Mouse (Mus musculus): Measurements from ENCODE around the gene Agbl1. TPM values are rescaled to one million over a fixed set of nuclear protein-coding genes. Genes with fewer than 3 reads are reported as not detected.

Gene Agbl1
- total RNA-seq, 2 experiments from 2014 or later, result 11.6 to 38.5 TPM

DNA sequence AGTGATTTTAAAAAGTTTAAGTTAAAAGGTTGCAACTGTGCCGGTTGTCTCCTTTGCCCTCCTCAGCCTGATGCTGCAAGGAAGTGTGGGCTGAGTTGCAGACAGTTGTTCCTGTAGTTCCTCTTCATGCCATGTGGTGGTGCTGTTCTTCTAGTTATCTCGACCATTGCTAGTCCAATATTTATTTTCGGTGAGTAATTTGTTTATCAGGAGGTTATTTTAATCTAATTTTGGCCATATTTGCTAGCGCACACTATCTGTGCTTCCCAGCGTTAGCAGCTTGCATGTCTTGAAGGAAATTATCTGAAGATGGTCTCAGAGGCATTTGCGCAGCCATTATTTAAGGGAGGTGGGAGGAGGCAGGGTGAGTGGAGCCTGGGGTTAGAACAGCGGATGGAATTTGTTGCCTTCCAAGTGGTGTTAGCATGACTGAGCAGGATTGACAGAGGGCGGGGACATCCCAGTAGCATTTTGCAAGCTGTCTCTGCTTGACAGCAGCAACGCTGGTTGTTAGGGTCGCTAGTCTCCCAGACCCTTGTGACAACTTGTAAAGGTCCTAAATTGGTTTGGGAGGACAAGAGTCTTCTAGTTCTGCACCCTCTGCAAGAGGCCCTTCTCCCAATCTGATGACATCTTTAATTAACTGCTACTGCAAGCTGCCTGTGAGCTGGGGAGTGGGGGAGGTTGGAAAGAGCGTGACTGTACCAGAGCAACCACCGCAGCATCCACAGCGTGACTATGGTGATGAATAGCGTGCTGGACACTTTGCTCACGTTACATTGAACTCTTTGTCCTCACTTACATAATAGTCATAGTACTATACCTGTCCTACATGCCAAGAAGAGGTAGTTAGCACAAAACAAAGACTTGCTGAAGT, 163.5 kb downstream of the Agbl1 start:
- TF ChIP-seq CTCF (IDR thresholded peaks at IDR 0.05), result peak; percentile 85
- intact Hi-C loops (cut with DNase I), result loop anchor here (5.0 kb wide), 1 partner anchor 549 kb away; no protein-coding TSS in a partner anchor
- H3K27ac ChIP-seq, result peak overlapping the region; percentile 16; the same call in 1 of the 2 replicates
- DNase-seq, result peak; percentile 41
- peak overlapping the region; percentile 66 for H3K4me3 ChIP-seq

DNA sequence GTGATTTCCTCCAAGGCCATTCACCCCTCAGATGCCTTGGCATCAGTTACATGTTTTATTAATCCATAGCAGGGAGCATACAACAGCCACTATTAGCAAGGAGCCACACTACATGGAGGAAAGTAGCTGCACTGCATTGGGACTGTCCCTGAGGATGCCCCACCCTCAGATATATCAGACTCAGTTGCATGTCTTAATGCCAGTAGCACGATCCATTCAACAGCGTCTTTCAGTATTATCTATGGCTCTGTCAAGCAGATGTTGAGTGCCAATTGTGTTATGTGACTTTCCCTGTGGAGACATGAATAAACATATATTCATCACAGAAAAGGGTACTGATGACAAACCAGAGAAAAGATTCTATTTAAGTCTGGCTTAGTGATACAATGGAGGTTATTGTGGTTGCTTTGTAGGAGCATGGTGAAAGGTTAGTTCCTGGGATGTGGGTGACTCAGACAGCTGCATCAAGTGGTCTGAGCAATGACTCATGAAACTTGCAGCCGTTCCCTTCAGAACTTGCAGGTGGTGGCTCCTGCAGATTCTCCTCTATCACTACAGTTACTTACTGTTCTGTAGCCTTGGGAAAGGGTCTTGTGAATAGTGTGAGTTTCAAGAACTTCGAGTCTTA, 178.4 kb downstream of the Agbl1 start:
- no peak overlapping the region for H3K27ac ChIP-seq
- no peak overlapping the region for H3K4me3 ChIP-seq
- intact Hi-C loops (cut with DNase I), result no loop called here
- DNase-seq, result no peak
- no peak for TF ChIP-seq CTCF (IDR thresholded peaks at IDR 0.05)

GRCm38 (mm10) chr7:76409020-76409419, 179.3 kb downstream of the Agbl1 start:
- no peak overlapping the region for H3K27ac ChIP-seq
- TF ChIP-seq CTCF (IDR thresholded peaks at IDR 0.05), result no peak
- no peak for DNase-seq
- intact Hi-C loops (cut with DNase I), result no loop called here
- no peak overlapping the region for H3K4me3 ChIP-seq

DNA sequence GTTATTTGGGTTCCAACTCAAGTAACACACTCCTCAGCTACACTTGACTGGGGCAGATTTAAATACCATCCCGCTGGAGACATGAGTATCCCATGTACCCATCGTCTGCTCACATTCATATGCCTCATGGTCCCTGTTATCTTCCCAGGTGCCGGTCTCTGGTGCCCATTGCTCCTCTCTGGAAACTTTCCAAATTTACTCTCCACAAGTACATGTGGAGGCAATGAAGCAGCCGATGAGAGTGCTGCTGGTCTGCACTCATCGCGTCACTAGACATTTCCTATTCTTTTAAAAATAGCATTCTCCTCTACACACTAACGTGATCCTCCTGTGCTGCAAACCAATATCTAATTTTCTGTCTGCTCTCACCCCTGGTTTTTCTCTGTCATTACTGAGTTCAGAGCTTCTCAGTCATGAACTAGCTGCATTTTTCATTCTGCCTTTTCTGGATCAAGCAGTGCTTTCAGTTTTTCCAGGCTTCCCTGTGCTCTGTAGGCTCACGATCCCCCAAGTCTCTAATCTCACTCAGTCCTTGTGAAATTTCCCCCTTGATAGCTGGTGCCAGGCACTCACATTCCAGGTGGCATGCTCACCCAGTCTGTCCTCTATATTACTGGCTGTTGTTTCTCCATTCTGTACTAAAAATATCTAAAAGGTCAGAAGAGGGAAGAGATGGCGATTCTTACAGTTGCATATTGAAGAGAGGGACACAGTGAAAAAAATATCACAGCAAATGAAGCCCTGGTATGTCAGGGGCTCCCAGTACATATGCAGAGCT, 180.9 kb downstream of the Agbl1 start:
- Histone ChIP-seq H3K4me3 (peak overlapping the region; percentile 3; the same call in 1 of the 2 replicates), H3K27ac (peak overlapping the region; percentile 62; the same call in 1 of the 2 replicates)
- no peak for TF ChIP-seq CTCF (IDR thresholded peaks at IDR 0.05)
- intact Hi-C loops (cut with DNase I), result no loop called here
- no peak for DNase-seq

DNA sequence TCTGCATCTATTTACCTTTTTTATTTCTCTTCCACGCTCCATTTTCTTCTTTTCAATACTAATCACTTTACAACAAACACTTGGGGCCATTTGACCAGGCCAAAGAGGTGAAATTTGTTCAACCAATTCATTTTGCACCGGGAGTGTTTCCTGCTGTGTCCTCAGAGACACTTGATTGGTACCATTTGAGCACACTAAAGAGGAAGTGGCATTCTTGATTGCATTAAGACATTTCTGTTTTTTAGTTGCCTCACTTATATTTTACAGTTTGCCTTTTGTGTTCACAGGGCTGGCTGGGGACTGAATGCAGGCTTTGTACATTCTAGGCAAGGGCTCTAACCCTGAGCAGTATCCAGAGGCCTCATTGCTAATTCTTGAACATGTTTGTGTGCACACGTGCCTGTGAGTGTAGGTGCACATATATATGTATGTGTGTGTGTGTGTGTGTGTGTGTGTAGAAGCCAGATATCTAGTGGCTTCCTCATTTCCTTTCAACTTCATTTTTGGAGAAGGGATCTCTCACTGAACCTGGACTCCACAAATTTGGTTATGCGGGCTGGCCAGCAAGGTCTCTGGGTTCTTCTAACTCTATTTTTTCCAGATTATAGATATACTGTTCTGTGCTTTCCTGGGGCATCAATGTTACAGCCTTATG, 182.4 kb downstream of the Agbl1 start:
- H3K4me3 ChIP-seq, result no peak overlapping the region
- no peak overlapping the region for H3K27ac ChIP-seq
- no peak for DNase-seq
- no peak for TF ChIP-seq CTCF (IDR thresholded peaks at IDR 0.05)
- intact Hi-C loops (cut with DNase I), result no loop called here

GRCm38 (mm10) chr7:76416084-76416597, 186.5 kb downstream of the Agbl1 start:
- no peak for DNase-seq
- TF ChIP-seq CTCF (IDR thresholded peaks at IDR 0.05), result no peak
- no peak overlapping the region for H3K27ac ChIP-seq
- intact Hi-C loops (cut with DNase I), result no loop called here
- no peak overlapping the region for H3K4me3 ChIP-seq

DNA sequence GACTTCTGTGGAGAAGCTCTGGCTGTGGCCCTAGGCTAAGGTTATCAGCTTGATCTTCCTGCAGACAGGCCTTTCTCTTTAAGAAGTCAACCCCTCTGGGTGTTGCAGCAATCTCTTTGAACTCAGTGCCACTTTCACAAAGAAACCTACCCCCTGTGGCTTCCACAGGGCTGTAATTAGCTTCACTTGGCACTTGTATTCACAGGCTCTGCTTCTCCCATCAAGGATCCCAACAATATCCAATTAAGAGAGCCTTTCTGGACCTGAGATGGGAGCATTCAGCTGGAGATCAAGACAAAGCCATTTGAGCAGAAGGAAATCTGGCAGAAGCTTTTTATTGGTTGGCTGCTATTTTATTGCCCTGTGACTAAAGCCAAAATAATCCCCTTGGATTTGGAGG, 208.9 kb downstream of the Agbl1 start:
- H3K4me3 ChIP-seq, result no peak overlapping the region
- H3K27ac ChIP-seq, result no peak overlapping the region
- DNase-seq, result no peak
- intact Hi-C loops (cut with DNase I), result no loop called here
- no peak for TF ChIP-seq CTCF (IDR thresholded peaks at IDR 0.05)

GRCm38 (mm10) chr7:76438988-76439387, 209.3 kb downstream of the Agbl1 start:
- Histone ChIP-seq H3K4me3 (no peak overlapping the region), H3K27ac (no peak overlapping the region)
- intact Hi-C loops (cut with DNase I), result no loop called here
- no peak for TF ChIP-seq CTCF (IDR thresholded peaks at IDR 0.05)
- DNase-seq, result no peak

DNA sequence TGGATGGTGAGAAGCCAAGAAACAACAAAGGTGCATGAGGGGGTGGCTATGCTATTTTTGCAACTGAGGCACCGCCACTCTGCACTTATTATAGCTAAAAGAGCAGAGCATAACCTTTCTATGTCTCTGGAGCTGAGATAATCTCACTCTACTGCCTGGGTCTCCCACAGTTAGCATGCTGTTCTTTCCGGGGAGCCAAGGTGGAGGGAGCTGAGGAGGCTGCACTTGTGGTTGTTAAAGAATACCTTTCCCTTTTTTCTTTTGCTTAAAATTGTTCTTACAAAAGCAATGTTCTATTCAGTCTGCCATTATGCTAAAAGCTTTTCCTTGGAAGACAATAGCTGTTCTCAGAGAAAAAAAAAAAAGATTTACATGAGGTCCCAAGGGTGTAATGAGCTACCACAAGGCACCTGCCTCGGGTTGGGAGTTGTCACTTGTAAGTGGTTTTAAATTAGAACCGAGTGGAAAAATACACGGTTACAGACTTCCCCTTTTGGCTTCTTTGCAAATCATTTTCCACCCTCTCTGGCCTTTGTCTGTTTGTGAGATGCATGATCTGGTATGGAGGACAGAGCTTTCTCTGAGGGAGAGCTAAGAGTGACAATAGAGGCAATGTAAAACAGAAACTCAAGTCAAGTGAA, 232.8 kb downstream of the Agbl1 start:
- H3K4me3 ChIP-seq, result no peak overlapping the region
- DNase-seq, result no peak
- no peak for TF ChIP-seq CTCF (IDR thresholded peaks at IDR 0.05)
- no peak overlapping the region for H3K27ac ChIP-seq
- intact Hi-C loops (cut with DNase I), result no loop called here

DNA sequence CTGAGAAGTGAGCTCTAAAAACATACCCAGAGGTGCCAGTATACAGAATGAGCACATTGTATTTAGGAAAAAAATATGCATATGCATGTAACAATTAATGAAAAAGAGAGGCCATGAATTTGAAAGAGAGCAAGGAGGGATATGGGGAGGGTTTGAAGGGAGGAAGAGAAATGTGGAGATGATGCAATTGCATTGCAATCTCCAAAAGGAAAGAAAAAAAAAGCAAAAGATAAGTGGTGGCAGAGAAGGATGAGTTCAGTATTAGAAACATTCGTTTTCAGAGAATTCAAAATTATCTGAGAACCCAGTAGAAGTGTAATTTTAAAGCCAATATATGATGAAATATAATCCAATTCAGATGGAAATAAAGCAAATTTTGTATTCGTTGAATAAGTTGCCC, 236.7 kb downstream of the Agbl1 start:
- Histone ChIP-seq H3K4me3 (no peak overlapping the region), H3K27ac (no peak overlapping the region)
- no peak for DNase-seq
- no peak for TF ChIP-seq CTCF (IDR thresholded peaks at IDR 0.05)
- intact Hi-C loops (cut with DNase I), result no loop called here

- no peak for TF ChIP-seq CTCF (IDR thresholded peaks at IDR 0.05)
- H3K27ac ChIP-seq, result no peak overlapping the region
- intact Hi-C loops (cut with DNase I), result no loop called here
Observed at GRCm38 (mm10) chr7:76474233-76474632, 244.5 kb downstream of the Agbl1 start.

DNA sequence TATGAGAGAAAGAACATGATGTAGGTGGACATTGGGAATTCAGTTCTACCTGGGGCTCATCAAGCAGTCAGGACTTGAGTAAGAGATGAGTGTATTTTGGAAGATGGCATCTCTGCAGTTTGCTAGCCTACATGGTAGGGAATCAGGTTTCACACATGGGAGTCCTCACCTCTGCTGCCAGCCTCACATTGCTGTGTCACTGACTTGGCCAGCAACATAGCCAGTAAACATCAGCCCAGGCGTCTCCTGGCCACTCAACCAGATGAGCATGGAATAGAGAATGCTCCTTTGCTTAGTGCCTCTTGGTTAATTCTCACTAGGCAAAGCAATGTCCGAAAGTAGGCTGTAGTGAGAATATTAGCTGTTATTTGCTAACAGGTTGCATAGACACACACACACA, 255.9 kb downstream of the Agbl1 start:
- TF ChIP-seq CTCF (IDR thresholded peaks at IDR 0.05), result no peak
- intact Hi-C loops (cut with DNase I), result no loop called here
- H3K27ac ChIP-seq, result no peak overlapping the region
- H3K4me3 ChIP-seq, result no peak overlapping the region
- DNase-seq, result peak; percentile 23

More at GRCm38 (mm10) chr7:76474233-76474632, 244.5 kb downstream of the Agbl1 start:
- no peak for DNase-seq
- no peak overlapping the region for H3K4me3 ChIP-seq
